Mouse (Mus musculus) embryonic facial prominence, embryonic 11.5 days (tissue): ENCODE results near the gene Atl2. TPM values are rescaled to one million over a fixed set of nuclear protein-coding genes. Genes with fewer than 3 reads are reported as not detected.

Experiments used
- ATAC-seq: fragments of 200-750 bp; cut with Nextera tagmentation; replicated peaks from 2 replicates; pipeline ENCODE4 v1.8.0; 2017; ENCODE audit warnings: low read depth; ENCODE audit not compliant: insufficient number of reproducible peaks, low FRiP score, low TSS enrichment
- DNase-seq: peaks from one replicate; pipeline ENCODE4 v3.0.0-alpha.2; 2015; ENCODE audit warnings: low spot score
- H3K27ac ChIP-seq: fragments of 300-500 bp; sonication (generic); replicated peaks from 2 replicates; pipeline ENCODE4 v1.5.1; 2014; ENCODE audit warnings: mild to moderate bottlenecking, low read depth, low read length, control low read depth
- H3K27me3 ChIP-seq: fragments of 300-500 bp; sonication (generic); 2 replicates; pipeline ENCODE4 v1.6.1; 2014; ENCODE audit warnings: mild to moderate bottlenecking, low read length, moderate library complexity, mixed read lengths; ENCODE audit not compliant: control insufficient read depth, insufficient read depth
- H3K36me3 ChIP-seq: fragments of 300-500 bp; sonication (generic); replicated peaks from 2 replicates; pipeline ENCODE4 v1.6.1; 2014; ENCODE audit warnings: low read depth, mild to moderate bottlenecking, low read length, moderate library complexity, mixed read lengths; ENCODE audit not compliant: control insufficient read depth, insufficient read depth
- H3K4me1 ChIP-seq: fragments of 300-500 bp; sonication (generic); 2 replicates; pipeline ENCODE4 v1.6.1; 2014; ENCODE audit warnings: low read length, mixed read lengths; ENCODE audit not compliant: control insufficient read depth, insufficient read depth
- H3K4me2 ChIP-seq: fragments of 300-500 bp; sonication (generic); 2 replicates; pipeline ENCODE4 v1.6.1; 2014; ENCODE audit warnings: low read depth, mild to moderate bottlenecking, control low read depth, low read length, moderate library complexity
- H3K4me3 ChIP-seq: fragments of 300-500 bp; sonication (generic); 2 replicates; pipeline ENCODE4 v1.5.1; 2014; ENCODE audit warnings: low read depth, low read length, control low read depth
- H3K9ac ChIP-seq: fragments of 300-500 bp; sonication (generic); replicated peaks from 2 replicates; pipeline ENCODE4 v1.6.1; 2014; ENCODE audit warnings: mild to moderate bottlenecking, control low read depth, low read length
- H3K9me3 ChIP-seq: fragments of 300-500 bp; sonication (generic); replicated peaks from 2 replicates; pipeline ENCODE4 v1.6.1; 2016; ENCODE audit warnings: mild to moderate bottlenecking, low read length, inconsistent platforms, mixed read lengths; ENCODE audit not compliant: control insufficient read depth
- WGBS: fragments of 180-500 bp; shearing (Covaris S2); extraction: QIAGEN DNeasy Blood & Tissue Kit; methylation state at CpG from one replicate; pipeline ENCODE4 v1.1.7; 2014; 5-methylcytosine and 5-hydroxymethylcytosine counted together
- polyA plus RNA-seq: library from polyadenylated mRNA; unstranded; fragments of >200 nt; fragmentation: Nextera tagmentation; extraction: Ambion mirVana; gene quantifications from 2 replicates; pipeline ENCODE4 v1.2.1, GENCODE M21; 2014

Gene Atl2
- polyA plus RNA-seq, 1 experiment from 2014 or later, result 39.0 TPM

- ATAC-seq (no peak), DNase-seq (no peak)
- no peaks in the 10 kb centered on the region for H3K4me1 ChIP-seq
- H3K9me3 ChIP-seq, result no peaks in the 10 kb centered on the region
- H3K36me3 ChIP-seq, result no peaks in the 10 kb centered on the region
- WGBS, result 54% methylated on average over 4 of the region's 4 CpGs
- H3K27ac ChIP-seq, result no peak overlapping the region
- no peak overlapping the region for H3K9ac ChIP-seq
- no peak overlapping the region for H3K4me3 ChIP-seq
- H3K4me2 ChIP-seq, result peak overlapping the region; percentile 21
- H3K27me3 ChIP-seq, result no peaks in the 10 kb centered on the region
Measured at GRCm38 (mm10) chr17:79894054-79894453, 1.9 kb downstream of the Atl2 start.

GRCm38 (mm10) chr17:79891944-79892343 is 4.0 kb downstream of the Atl2 start:
- H3K4me1 ChIP-seq, result no peaks in the 10 kb centered on the region
- no peak for ATAC-seq
- H3K9ac ChIP-seq, result no peak overlapping the region
- H3K9me3 ChIP-seq, result no peaks in the 10 kb centered on the region
- no peak overlapping the region for H3K4me2 ChIP-seq
- no peaks in the 10 kb centered on the region for H3K36me3 ChIP-seq
- no peak overlapping the region for H3K27ac ChIP-seq
- no peaks in the 10 kb centered on the region for H3K27me3 ChIP-seq
- H3K4me3 ChIP-seq, result no peak overlapping the region
- WGBS, result 55% methylated on average over 7 of the region's 7 CpGs
- peak; percentile 9 for DNase-seq

DNA sequence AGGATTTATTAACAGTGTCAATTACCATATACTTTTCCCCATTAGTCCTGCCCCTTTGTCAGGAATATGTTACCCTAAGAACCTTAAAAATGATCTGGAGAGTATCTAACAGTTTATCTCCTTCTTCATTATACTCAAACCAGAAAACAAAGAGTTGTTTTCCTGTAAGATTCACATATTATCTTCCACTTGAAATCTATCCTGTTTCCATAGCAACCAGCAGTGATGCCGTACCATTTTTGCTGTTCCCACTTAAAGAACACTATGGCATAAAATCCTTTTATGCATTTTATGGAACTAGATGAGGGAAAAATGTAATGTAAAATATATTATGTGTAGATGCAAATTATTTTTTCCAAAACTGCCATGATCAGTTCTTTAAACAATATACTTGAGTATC is 8.0 kb downstream of the Atl2 start:
- Histone ChIP-seq H3K4me2 (no peak overlapping the region), H3K4me3 (no peak overlapping the region), H3K4me1 (no peaks in the 10 kb centered on the region), H3K27ac (no peak overlapping the region), H3K9me3 (no peaks in the 10 kb centered on the region), H3K27me3 (no peaks in the 10 kb centered on the region), H3K9ac (no peak overlapping the region), H3K36me3 (no peaks in the 10 kb centered on the region)
- ATAC-seq, result no peak
- WGBS, result 87% methylated on average over 1 of the region's 1 CpGs
- no peak for DNase-seq

GRCm38 (mm10) chr17:79883198-79883597 is 12.7 kb downstream of the Atl2 start:
- no peak overlapping the region for H3K27ac ChIP-seq
- no peaks in the 10 kb centered on the region for H3K9me3 ChIP-seq
- DNase-seq (no peak), ATAC-seq (no peak)
- H3K4me1 ChIP-seq, result no peaks in the 10 kb centered on the region
- no peak overlapping the region for H3K4me2 ChIP-seq
- H3K9ac ChIP-seq, result no peak overlapping the region
- H3K27me3 ChIP-seq, result no peaks in the 10 kb centered on the region
- 25% methylated on average over 4 of the region's 4 CpGs for WGBS
- H3K36me3 ChIP-seq, result no peaks in the 10 kb centered on the region
- H3K4me3 ChIP-seq, result no peak overlapping the region

DNA sequence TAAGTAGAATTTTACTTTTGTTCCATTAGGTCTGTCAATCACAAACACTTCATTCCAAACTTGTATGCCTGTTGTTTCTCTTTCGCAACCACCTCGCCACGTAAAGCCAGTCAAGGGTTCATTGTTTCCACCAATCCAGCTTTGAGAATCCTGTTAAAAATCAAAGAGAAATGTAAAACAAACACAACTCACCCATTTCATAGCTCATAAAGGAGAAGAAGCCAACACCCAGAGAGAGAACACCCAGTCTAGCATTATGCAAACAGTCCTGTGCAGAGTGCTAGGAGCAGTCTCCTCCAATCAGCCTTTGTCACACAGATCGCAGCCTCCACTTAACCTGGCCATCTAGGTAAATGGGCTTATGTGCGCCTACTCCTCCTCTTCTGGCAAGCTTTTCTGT is 30.9 kb downstream of the Atl2 start:
- H3K27me3 ChIP-seq, result no peaks in the 10 kb centered on the region
- H3K4me3 ChIP-seq, result no peak overlapping the region
- H3K4me1 ChIP-seq, result no peaks in the 10 kb centered on the region
- no peaks in the 10 kb centered on the region for H3K36me3 ChIP-seq
- no peak overlapping the region for H3K9ac ChIP-seq
- no peak for ATAC-seq
- H3K27ac ChIP-seq, result no peak overlapping the region
- no peaks in the 10 kb centered on the region for H3K9me3 ChIP-seq
- DNase-seq, result no peak
- 89% methylated on average over 5 of the region's 5 CpGs for WGBS
- no peak overlapping the region for H3K4me2 ChIP-seq

DNA sequence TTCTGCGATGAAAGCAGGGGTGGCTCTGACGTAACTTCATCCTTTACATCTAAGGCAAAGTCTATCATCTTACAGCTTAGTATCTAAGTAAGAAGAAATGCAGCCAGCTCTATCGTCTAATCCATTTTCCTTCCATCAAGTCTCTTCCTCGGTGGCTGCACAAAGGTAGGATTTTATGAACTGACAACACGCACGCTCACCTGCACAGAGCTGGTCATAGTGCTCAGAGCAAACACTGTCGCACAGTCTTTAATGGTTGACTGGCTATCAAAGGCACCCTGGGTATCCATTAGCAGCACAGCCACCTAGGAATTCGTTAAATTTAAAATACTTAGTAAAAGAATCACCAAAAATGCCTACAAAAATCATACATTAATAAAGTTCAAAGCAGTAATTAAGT is 31.4 kb downstream of the Atl2 start:
- ATAC-seq (no peak), DNase-seq (no peak)
- no peak overlapping the region for H3K4me3 ChIP-seq
- no peaks in the 10 kb centered on the region for H3K4me1 ChIP-seq
- H3K9ac ChIP-seq, result no peak overlapping the region
- no peaks in the 10 kb centered on the region for H3K27me3 ChIP-seq
- H3K36me3 ChIP-seq, result no peaks in the 10 kb centered on the region
- H3K4me2 ChIP-seq, result no peak overlapping the region
- no peaks in the 10 kb centered on the region for H3K9me3 ChIP-seq
- no peak overlapping the region for H3K27ac ChIP-seq
- 79% methylated on average over 8 of the region's 8 CpGs for WGBS

- H3K36me3 ChIP-seq, result no peaks in the 10 kb centered on the region
- no peak overlapping the region for H3K4me3 ChIP-seq
- WGBS, result 78% methylated on average over 1 of the region's 1 CpGs
- DNase-seq, result no peak
- H3K9me3 ChIP-seq, result no peaks in the 10 kb centered on the region
- H3K27ac ChIP-seq, result no peak overlapping the region
- ATAC-seq, result no peak
- no peak overlapping the region for H3K4me2 ChIP-seq
- no peak overlapping the region for H3K9ac ChIP-seq
- no peaks in the 10 kb centered on the region for H3K4me1 ChIP-seq
- no peaks in the 10 kb centered on the region for H3K27me3 ChIP-seq
Measured at GRCm38 (mm10) chr17:79862038-79862437, 33.9 kb downstream of the Atl2 start.

- Histone ChIP-seq H3K9ac (no peak overlapping the region), H3K4me2 (no peak overlapping the region), H3K27me3 (no peaks in the 10 kb centered on the region), H3K36me3 (peaks cover 2% of the 10 kb centered on the region; the same call in 1 of the 2 replicates), H3K27ac (no peak overlapping the region), H3K9me3 (no peaks in the 10 kb centered on the region), H3K4me3 (no peak overlapping the region), H3K4me1 (no peaks in the 10 kb centered on the region)
- DNase-seq (no peak), ATAC-seq (no peak)
- 87% methylated on average over 8 of the region's 8 CpGs for WGBS
Measured at GRCm38 (mm10) chr17:79855533-79855932, 40.4 kb downstream of the Atl2 start.
